Mouse (Mus musculus) thymus, postnatal 36 days (tissue): Measurements from ENCODE around the gene March4.

Experiments used
- DNase-seq, 2 experiments: peaks; one replicate each; pipeline ENCODE4 v3.0.0; 2022; ENCODE audit warnings: mixed read lengths in 2 of 2

Gene March4

DNA sequence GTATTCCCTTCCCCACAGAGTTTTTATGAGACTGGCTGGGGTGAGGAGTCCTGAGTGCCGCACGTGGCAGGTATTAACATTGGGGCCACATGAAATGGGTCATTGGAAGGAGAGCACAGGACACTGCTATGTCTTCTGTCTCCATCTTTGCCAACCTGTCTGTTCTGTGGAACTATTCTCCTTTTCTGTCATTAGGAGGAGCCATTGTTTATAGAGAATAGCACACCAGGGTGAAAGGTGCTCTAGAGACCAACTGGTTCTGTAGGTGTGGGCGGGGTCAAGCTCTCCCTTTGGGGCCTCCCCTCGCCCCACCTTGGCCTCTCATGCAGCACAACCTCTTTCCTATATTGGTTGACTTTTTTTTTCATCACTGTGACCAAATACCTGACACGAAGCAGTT lies 99.8 kb downstream of the March4 start:
- no peak for DNase-seq

DNA sequence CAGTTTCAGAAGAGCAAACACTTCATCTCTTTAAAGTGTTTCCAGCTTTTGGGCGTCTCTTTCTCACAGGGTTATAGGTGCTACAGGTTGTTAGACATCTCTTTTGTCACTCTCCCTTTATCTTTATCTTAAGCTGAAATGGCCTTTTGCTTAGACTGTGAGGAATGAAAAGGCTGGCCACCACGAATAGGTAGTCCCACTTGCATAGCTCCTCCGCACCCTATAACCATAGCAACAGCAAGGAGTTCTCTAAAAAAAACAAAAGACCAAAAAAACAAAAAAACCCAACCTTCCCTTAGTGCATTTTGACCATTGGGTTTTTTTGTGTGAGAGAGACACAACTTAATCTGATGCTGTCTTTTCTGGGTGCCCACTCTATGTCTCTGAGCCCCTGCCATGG lies 102.2 kb downstream of the March4 start:
- DNase-seq = no peak

DNA sequence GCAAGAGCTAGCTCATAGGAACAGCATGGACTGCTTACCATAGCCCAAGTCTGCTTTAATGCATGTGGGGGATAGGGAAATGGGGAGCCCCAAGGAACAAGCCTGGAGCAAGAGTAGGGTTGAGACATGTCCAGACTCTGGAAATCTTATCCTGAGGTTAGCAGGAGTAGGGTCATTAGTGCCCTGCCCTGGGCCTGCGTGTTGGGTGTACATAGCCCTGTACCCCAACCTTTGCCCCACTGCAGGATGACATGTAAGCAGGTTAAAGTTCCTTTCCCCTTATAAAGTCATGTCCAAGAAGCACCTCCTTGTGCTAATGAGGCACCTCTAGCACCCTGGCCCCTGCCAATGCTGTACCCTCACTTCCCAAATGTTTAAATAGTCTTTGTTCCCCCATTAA lies 104.2 kb downstream of the March4 start:
- DNase-seq = no peak

DNA sequence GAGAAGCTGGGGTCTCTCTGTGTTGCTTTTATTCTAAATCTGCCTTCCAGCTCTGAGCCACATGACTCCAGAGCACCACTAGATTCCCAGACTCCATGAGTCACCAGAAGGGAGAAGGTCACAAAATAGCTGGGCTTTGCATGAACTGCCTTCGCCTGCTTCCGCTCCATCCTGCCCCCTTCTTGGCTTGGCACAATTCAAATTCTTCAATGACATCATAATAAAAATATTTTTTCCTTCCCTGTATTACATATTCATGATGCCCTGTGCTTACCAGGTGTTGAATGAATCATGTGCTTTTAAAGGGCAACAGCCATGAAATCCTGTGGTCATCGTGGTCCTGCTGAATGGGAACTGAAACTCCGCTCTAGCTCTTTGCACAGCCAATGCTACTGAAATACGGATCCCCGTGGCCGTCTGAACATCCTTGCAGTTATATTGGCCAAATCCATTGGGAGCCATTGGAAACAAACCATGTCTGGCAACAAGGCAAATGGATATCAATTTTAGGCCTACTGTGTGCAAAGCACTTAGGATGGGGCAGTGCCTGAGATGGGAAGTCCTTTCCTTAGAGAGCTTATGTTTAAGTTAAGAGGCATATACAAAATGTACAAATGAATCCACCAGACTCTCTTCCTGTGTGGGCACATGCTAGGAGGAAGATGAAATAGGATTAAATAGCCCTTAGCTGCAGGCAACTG lies 107.5 kb downstream of the March4 start:
- no peak for DNase-seq

DNA sequence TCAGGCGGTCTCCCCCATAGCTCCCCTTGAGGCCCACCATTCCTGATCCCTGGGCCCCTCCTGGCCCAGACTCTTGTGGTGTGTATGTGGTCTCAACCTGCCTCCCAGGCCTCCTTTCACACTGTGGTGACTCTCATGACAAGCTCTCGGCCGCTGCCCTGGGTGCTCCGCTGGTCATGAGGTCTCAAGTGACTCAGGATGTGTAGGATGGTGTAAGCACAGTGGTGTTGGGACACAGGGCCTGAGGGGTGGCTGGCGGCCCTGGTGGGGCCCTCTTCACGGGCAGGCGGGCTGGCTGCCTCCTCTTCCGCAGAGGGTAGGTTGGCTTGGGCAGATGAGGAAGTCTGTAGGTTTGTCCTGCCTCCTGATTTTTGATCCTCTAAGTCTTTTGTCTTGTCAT lies 108.2 kb downstream of the March4 start:
- no peak for DNase-seq

DNA sequence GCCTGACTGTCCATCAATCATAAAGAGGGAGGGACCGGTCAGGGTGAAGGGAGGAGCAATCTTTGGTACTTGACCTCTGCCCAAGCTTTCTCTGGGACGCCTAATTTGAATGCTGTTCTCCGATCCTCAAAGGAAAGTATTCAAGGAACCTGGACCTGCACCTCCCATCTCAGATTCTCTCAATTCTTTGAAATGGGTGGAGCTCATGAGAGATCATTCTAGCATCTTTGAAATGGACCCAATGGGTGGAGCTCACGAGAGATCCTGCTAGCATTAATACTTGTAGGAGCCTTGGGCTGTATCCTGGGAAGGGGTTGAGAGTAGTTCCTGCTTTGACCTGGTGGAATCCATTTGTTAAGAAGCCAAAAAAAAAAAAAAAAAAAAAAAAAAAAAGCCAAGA lies 110.3 kb downstream of the March4 start:
- DNase-seq = no peak

DNA sequence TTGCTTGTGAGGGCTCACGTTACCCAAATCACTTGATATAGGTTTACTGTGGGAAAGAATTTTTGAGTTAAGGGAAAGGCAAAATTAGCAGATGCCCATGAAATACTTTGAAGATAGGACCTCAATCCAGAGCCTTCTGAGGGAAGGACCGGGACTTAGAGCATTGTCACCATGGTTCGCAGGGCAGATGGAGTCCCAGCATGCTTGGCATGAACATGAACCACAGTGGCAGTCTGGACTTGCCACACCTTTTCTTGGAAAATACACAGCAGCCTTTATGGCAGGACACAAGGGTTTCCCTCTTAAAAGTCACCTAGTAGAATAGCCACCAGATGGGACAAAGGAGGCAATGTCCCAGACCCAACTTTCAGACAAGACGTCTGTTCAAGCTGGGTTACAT lies 114.6 kb downstream of the March4 start:
- DNase-seq = no peak

DNA sequence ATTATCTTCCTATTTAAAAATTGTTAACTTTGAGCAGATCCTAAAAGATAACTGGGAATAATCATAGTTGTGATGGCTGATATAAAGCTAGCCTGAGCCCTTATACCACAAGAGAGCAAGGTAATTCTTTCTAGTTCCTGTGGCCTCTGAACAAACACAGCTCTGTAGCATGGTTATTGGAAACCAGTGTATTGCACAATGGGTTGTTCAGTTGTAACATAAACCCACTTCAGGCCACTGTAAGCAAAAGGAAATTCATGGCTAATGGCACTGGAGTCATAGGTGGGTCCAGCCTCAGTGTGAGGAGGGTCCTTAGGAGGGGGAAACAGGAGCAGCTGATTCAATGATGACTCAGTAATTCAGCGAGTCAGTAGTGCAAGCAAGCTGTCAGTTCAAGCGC lies 116.5 kb downstream of the March4 start:
- no peak for DNase-seq

DNA sequence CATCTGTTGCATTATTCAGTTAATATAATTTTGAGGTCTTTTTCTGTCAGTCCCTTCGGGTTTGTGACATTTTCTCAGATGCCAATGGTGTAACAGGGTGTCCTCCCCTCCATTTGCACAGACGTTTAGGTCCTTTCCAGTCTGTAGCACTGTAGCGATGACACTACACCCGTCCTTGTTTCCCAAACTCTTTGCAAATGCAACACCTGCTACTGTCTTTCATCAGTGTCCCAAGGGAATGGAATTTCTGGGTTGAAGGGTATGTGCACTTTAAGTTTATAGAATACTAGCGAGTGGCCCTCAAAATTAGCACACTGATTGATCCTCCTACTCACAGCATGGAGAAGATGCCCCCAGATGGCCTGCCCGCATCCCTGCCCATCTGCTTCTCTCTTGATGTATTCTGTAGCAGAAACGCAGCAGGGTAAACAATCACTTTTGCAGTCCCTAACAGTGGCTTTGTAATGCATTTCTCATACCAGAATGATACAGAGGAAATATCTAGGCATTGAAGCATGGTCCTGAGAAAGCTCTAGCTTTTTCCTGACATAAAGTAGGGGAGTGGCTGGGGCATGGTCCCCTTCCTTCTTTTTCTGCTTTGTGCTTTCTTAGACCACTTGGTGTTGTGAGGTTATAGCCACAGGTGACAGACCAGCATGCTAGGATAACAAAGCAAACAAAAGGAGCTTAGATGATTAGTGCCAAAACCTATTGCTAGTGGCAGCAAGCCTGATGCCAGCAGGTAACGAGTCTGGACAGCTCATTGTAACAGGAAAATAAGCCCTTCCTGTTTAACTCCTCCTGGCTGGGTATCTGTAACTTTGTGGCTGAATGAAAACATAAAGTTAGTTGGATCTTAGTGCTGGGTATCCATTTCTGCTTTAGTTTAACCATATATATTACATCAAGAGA lies 117.7 kb downstream of the March4 start:
- no peak for DNase-seq

DNA sequence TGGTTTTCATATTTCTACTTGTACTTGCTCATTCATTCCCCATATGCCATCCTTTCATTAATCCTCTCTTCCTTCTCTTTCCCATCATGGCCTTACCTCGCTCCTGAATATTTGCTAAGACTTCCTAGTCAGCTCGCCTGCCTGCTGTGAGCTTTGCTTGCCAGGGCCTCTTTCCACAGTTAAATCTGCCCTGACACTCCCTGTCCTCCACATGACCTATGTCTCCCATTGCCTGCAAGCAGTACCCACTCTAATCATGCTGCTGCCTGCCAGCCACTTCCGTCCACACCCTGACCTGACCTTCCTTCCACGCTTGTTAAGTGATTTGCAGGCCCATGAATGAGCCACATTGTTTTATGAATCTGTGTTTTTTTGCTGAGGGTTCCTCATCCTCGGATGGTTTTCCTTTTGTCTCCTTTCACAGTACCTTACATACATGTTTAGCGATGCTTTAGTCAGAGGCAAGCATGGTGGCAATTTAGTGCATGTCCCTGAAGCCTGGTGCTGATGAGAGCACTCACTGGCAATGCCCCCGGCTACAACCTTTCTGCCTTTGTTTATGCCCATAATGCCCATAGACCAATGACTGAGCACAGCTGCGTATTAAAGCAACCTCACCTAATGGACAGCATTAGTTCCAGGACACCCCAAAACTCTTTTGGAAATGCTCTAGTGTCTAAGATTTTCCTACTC lies 122.0 kb downstream of the March4 start:
- no peak for DNase-seq

DNA sequence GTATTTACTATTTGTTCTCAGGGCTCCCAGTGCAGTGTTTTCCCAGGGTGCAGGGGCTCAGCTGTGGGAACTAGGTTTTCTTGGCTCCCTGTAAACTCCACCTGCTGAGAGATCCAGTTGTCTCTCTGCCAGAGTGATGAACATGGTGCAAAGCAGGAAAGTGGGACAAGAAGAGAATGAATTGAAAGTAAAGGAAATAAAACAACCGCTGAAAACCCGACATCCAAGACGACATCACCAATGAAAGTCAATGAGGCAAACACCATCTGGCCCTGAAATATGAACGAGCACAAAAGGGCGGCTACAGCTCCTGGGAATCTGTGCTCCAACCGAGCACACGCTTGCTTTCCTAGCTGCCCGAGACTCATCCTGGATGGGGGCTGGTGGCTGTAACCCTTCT lies 122.6 kb downstream of the March4 start:
- no peak for DNase-seq

DNA sequence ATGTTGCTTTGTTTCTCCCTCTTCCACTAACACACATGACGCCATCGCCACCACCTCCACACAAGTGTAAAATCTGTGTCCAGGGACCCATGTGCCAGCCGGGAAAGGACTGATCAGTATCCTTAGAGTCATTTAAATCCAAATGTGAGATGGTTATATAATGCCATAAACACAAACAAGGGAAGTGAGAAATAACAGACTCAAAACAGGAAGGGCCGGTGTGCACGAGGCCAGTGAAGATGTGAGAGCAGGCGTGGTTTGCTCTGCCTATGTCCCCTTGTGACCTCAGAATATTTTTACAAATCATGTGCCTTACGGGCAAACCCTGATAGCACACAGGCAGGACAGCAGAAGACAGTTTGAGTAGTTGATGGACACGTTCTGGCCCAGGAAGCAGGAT lies 123.5 kb downstream of the March4 start:
- no peak for DNase-seq

DNA sequence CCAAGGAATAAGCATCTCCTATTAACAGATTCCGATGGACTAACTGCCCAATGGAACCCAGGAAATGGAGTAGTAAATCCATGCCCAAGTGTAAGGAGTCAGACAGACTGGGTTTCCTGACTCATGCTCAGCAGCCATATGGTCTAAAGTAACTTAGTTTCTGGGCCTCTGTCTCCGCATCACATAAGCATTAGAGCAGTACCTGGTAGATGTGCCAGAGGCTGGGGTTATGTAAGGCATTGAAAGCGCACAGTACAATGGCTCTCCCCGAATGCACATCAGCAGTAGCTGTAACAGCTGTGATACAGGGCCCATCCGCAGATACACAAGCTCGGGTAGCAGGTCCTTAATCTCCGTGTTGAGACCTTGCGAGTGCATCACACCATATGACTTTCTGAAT lies 125.6 kb downstream of the March4 start:
- DNase-seq = no peak

DNA sequence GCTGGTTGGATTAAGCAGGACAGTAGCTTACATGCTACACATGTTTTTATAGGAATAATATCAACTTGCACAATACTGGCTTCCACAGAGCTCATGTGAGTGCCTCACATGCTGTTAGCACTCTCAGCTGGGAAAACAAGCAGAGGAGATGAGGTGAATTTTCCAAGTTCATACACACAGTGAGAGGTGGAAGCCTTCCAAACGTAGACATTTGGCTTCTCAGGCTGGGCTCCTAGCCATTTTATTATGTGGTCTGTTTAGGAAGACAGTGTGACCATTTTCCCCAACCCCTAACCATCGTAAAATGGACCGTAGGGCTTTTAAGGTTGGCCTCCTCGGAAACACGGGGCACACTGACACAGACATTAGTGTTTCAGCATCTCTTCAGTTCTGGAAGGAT lies 126.8 kb downstream of the March4 start:
- DNase-seq = no peak

DNA sequence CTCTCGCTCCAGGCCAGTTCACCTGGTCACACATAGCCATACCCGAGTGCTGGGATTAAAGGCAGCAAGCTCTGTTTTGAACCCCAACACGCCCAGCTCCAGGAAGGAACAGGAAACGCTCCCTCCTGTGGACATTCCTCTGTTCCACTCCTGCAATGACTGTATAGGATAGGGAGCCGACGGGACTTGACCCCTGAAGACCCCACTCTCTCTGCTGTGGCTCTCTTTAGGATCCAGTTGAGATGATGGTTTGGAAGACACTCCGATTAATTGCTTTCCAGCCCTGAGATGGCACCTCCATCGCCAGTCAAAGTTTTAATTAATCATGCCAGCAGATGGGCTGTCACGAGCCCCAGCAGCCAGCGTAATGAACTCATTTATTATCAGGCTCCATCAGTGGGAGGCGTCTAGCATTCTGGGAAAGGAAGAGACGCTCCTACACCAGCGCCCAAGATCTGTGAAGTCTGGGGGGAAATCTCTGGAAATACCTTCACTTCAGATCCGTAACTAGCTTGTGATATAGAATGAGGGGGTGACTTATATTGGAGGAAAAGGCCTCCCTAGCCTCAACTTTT lies 130.1 kb downstream of the March4 start:
- no peak for DNase-seq

DNA sequence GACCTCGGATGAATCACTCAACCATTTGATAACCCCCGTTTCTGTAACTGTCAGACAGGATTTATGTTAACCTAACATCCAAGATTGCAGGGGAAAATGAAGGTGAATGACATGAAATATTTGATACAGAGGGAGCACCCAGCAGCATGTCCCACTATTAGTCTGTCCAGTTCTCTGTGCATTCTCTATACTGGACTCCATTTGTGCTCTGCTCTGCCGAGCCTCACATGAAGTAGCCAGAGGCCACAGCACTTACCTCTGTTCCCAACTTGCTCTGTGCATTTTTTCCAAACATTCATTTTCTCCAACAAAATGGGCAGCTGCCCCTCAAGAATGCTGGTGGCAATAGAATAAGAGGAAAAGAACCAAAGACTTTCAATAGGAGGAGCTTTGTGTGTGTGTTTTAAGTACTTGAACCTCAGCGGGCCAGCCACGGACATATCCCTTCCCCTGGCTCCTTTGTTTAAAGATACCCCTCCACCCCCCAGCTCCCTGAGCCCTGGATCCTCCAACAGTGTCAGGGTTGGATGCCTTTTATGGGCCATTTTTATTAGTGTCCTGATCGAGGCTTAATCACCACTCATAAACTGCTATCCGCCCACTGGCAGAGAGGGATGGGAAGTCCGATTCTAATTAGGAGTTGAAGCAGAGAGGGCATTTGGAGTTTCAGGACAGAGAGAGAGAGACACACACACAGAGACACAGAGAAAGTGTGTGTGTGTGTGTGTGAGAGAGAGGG lies 135.2 kb downstream of the March4 start:
- no peak for DNase-seq

DNA sequence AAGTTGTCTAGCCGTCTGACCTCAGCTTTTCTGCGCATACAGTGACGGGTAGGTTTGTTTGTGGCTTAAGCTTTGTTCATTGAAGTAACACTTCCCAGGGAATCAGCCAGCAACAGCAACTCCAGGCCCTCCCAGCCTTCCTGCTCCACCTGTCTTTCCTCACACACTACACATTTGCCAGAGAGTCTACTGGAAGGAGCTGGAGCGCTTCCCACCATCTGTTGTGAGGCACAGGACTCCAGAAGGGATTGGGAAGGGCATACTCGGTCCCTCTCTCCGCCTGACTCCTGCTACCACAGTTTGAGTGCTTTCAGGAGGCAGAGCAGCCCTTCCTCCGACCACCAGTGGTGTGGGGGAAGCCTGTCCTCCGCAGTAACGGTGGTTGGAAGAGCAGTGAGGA lies 136.1 kb downstream of the March4 start:
- DNase-seq = no peak

DNA sequence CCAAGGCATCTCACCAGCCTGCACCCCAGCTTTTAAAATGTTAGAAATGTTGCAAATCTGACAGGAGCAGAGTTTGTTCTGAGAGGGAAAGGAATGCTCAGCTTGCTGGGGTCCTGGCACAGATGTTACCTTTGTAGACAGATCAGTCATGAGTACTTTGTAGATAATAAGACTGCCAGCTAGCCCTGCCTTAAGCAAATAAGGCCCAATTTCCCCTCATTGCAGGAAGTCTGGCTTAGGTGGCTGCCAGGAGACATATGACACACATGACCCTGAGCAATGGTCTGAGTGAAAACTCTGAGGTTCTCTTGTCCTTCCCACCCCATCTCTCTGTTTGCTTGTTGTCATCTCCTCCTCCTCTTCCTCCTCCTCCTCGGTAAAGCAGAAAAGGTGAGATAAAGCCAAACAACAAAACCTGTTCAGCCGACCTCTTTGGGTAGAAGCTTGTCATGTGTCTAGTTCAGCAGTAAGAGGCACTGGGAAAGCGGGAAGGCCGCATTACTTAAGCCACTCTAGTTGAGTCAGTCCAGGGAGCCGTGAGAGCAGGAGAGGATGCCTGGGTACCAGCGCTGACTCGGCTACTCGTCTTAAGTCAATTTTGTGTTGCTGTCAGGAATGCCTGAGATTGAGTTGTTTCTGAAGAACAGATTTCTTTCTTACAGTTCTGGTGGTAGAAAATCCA lies 136.9 kb downstream of the March4 start:
- DNase-seq = no peak

DNA sequence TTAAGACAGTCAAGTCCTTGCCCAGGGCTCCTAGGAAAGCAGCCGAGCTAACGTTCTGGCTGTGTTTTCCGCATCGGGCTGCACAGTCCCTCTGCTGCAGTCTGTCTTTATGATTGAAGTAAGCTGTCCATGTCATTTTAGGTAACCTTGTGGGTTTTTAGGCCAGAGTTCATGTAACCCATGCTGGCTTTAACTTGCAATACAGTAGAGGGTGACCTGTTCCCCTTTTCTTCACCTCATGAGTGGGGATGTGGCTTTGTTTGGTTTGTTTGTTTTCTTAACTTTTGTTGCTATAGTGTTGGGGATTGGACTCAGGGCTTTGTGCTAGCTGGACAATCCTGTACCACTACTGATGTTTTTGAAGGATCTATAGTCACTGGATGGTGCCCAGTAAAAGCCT lies 146.3 kb downstream of the March4 start:
- DNase-seq = no peak

DNA sequence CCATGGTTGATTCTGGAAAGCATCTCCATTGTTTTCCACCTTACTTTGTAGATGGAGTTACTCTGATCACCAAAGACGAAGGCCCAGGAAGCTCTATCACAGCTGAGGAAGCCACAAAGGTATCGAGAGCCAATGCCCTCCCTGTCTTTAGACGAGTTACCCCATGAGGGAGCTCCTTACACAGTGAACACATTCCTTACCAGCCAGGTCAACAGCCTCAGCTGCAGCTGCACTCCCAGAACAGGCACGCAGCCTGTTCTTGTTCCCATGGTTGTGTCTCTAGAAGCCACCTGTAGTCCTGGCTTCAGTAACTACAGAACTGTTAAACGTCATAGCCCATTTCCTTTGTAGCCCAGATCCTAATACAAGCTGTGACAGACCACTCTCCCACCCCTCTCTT lies 153.1 kb downstream of the March4 start:
- DNase-seq = no peak

DNA sequence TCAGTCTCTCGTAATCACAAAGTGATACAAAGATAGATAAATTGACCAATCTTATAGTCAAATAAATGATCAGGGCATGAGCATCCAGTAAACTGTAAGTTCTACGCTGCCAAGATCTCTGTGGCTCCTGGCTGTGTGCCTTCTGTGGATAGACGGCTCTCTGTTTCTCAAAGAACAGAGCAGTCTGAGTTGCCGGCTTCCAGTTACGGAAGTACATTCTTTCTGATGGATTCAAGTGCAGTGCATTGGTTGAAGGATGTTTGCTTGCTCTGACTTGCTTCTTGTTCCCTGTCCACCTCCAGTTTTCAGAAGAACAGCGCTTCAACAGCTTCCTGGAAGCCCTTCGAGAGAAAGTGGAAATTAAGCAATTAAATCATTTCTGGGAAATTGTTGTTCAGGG lies 153.7 kb downstream of the March4 start:
- no peak for DNase-seq

DNA sequence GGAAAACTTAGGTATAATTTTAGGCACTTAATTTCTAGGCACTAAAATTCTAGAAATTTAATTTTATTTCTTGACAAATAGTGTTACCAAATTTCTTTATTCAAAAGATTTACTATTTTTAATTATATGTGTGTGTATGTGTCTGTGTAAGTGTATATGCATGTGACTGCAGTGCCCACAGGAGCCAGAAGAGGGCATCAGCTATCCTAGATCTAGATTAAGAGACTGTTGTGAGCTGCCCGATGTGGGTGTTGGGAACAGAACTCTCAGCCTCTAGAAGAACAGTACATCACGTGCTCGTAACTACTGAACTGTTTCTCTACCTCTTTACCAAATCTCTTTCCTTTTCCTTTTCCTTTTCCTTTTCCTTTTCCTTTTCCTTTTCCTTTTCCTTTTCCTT lies 156.2 kb downstream of the March4 start:
- DNase-seq = no peak
